Mouse (Mus musculus) forebrain, embryonic 12.5 days (tissue): ENCODE data around the gene Bola3. TPM values are rescaled to one million over a fixed set of nuclear protein-coding genes. Genes with fewer than 3 reads are reported as not detected.

ENCODE experiments used
- microRNA-seq: library from miRNA; unstranded; fragments of <30 nt; microRNA quantifications from one replicate; pipeline ENCODE4, GENCODE M21; 2017
- polyA plus RNA-seq: library from polyadenylated mRNA; unstranded; fragments of >200 nt; fragmentation: Nextera tagmentation; extraction: Ambion mirVana; gene quantifications from 2 replicates; pipeline ENCODE4 v1.2.1, GENCODE M21; 2016

Bola3 gene
- polyA plus RNA-seq, 1 experiment from 2014 or later: 106 TPM

Small RNAs within 50 kb of the gene (microRNA-seq; reads per million reads assigned to microRNA genes)
- gene Mir6374: not detected

Other genes with a start within 250 kb of the Bola3 start
- 2.6 and 3.4 TPM in 2 replicates for gene Ccdc142, start 247.5 kb upstream of the Bola3 start, polyA plus RNA-seq
- 3.4 and 3.7 TPM in 2 replicates for gene Gm42688, start 247.5 kb upstream of the Bola3 start, polyA plus RNA-seq
- 117 TPM in 2 replicates for gene Mrpl53, start 240.1 kb upstream of the Bola3 start, polyA plus RNA-seq
- 37.4 and 38.6 TPM in 2 replicates for gene Mogs, start 233.7 kb upstream of the Bola3 start, polyA plus RNA-seq
- 202 and 219 TPM in 2 replicates for gene Wbp1, start 227.6 kb upstream of the Bola3 start, polyA plus RNA-seq
- 19.0 and 20.6 TPM in 2 replicates for gene Ino80b, start 223.7 kb upstream of the Bola3 start, polyA plus RNA-seq
- gene Rtkn, start 213.7 kb upstream of the Bola3 start, polyA plus RNA-seq: 19.9 and 20.1 TPM in 2 replicates
- 12.5 and 15.4 TPM in 2 replicates for gene Wdr54, start 192.8 kb upstream of the Bola3 start, polyA plus RNA-seq
- 1.8 and 2.7 TPM in 2 replicates for gene 1700003E16Rik, start 192.7 kb upstream of the Bola3 start, polyA plus RNA-seq
- gene Dctn1, start 183.2 kb upstream of the Bola3 start, polyA plus RNA-seq: 128 and 137 TPM in 2 replicates
- gene Slc4a5, start 129.3 kb upstream of the Bola3 start, polyA plus RNA-seq: 0.12 and 0.24 TPM in 2 replicates
- 35.8 and 37.4 TPM in 2 replicates for gene Mthfd2, start 23.2 kb upstream of the Bola3 start, polyA plus RNA-seq
- 56.3 and 57.3 TPM in 2 replicates for gene Mob1a, start 23.1 kb upstream of the Bola3 start, polyA plus RNA-seq
- 62.7 and 74.3 TPM in 2 replicates for gene Tet3, start 109.9 kb downstream of the Bola3 start, polyA plus RNA-seq
- gene Dguok, start 157.8 kb downstream of the Bola3 start, polyA plus RNA-seq: 56.3 and 64.7 TPM in 2 replicates
- 2.2 and 4.3 TPM in 2 replicates for gene Actg2, start 187.1 kb downstream of the Bola3 start, polyA plus RNA-seq
- gene Stambp, start 223.6 kb downstream of the Bola3 start, polyA plus RNA-seq: 27.7 and 28.8 TPM in 2 replicates